Mouse (Mus musculus) bone marrow macrophage, adult 2 months (primary cell): ENCODE results near the gene Myo5a.

ENCODE experiments used
- CTCF ChIP-seq: IDR thresholded peaks from 2 replicates; pipeline ENCODE4 v1.5.1; 2012; ENCODE audit warnings: low read depth, mild to moderate bottlenecking, low read length, moderate library complexity
- POLR2A ChIP-seq: IDR thresholded peaks from 2 replicates; pipeline ENCODE4 v1.6.1; 2012; ENCODE audit warnings: mild to moderate bottlenecking, low read depth, low read length, borderline replicate concordance

- TF ChIP-seq CTCF (no peak), POLR2A (no peak)
Observed at GRCm38 (mm10) chr9:75038357-75038688, 32.5 kb upstream of the Myo5a start.
